Mouse (Mus musculus) erythroblast, embryonic 14.5 days (primary cell): ENCODE data around the gene 4933427D14Rik.

Experiments
- GATA1 ChIP-seq: IDR thresholded peaks from 2 replicates; pipeline ENCODE4 v1.6.1; 2012; ENCODE audit warnings: low read length, inconsistent platforms, mixed read lengths
- TAL1 ChIP-seq: IDR thresholded peaks from 3 replicates; pipeline ENCODE4 v1.6.1; 2012; ENCODE audit warnings: low read length, inconsistent platforms, mixed read lengths

DNA sequence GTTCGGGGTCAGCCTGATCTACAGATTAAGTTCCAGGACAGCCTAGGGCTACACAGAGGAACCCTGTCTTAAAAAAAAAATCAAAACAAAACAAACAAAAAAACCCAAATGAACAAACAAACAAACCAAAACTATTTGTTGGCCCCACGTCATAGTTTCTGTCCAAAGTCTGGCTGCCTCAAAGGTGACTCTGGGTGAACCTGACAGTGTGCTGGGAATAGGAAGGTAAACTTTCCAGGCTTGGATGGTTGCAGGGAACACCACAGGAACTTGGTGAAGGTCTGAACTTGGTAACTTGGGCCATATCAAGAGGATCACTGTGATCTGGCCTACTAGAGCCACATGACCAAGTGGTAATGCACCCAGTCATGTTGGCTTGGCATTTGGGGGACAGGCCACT, 49.2 kb upstream of the 4933427D14Rik start:
- TF ChIP-seq TAL1: no peak
- TF ChIP-seq GATA1: no peak
